8 mouse cellular contexts compared by ENCODE assay signal in genomic region chr8:85397508-85397907, GRCm38 (mm10). TPM values are rescaled to one million over a fixed set of nuclear protein-coding genes. Genes with fewer than 3 reads are reported as not detected.
A peak's percentile ranks its signal among the peaks of the same experiment; 100 is the strongest.
DNase-seq lines count a peak whose midpoint lies in the region; ATAC-seq lines count a peak whose summit lies in the region.

No protein-coding gene starts in this region.

- peak; percentile 26 to 29 for DNase-seq in left cerebral cortex, postnatal 14 days (ENCODE audit: low spot score in 2 of 2)
- no peak for DNase-seq in left cerebral cortex, adult 8-10 months (ENCODE audit: low spot score in 2 of 2)
- peak; percentile 56 for DNase-seq in NIH3T3 (ENCODE audit: low read depth)
- DNase-seq in c-Kit-positive CD71-positive TER-119-positive erythroid progenitor cells, embryonic 14.5 days (ENCODE audit: low spot score): peak; percentile 83
- peak; percentile 78 for DNase-seq in heart, postnatal 4 days
- peak; percentile 5 for DNase-seq in retina, postnatal 7 days (ENCODE audit: low read depth, low spot score)

- H3K9me3 ChIP-seq in liver, embryonic 12.5 days (replicated peaks): no peaks in the 10 kb centered on the region
- H3K9me3 ChIP-seq in midbrain, embryonic 16.5 days (replicated peaks; ENCODE audit: control insufficient read depth, low read length, poor library complexity, severe bottlenecking): no peaks in the 10 kb centered on the region

- ATAC-seq in liver, embryonic 12.5 days: peak; percentile 72
- ATAC-seq in midbrain, embryonic 16.5 days: no peak

- H3K4me1 ChIP-seq in liver, embryonic 12.5 days: peaks cover 42% of the 10 kb centered on the region
- no peaks in the 10 kb centered on the region for H3K4me1 ChIP-seq in midbrain, embryonic 16.5 days (ENCODE audit: control insufficient read depth, insufficient read depth, low read length)

- H3K4me3 ChIP-seq in liver, embryonic 12.5 days: no peak overlapping the region
- H3K4me3 ChIP-seq in midbrain, embryonic 16.5 days (ENCODE audit: low read depth, low read length): no peak overlapping the region

- peak overlapping the region; percentile 49; the same call in 1 of the 2 replicates for H3K9ac ChIP-seq in liver, embryonic 12.5 days
- no peak overlapping the region for H3K9ac ChIP-seq in midbrain, embryonic 16.5 days (ENCODE audit: low read depth, low read length)

- H3K27ac ChIP-seq in liver, embryonic 12.5 days: peak overlapping the region; percentile 84
- H3K27ac ChIP-seq in midbrain, embryonic 16.5 days (ENCODE audit: low read length): no peak overlapping the region

- 40% methylated on average over 5 of the region's 5 CpGs for WGBS in liver, embryonic 12.5 days (ENCODE audit: insufficient replicate concordance)
- WGBS in midbrain, embryonic 16.5 days: 51% methylated on average over 5 of the region's 5 CpGs

- peak overlapping the region; percentile 55 for H3K4me2 ChIP-seq in liver, embryonic 12.5 days
- no peak overlapping the region for H3K4me2 ChIP-seq in midbrain, embryonic 16.5 days (ENCODE audit: low read length)

- no peaks in the 10 kb centered on the region for H3K27me3 ChIP-seq in liver, embryonic 12.5 days (replicated peaks)
- no peaks in the 10 kb centered on the region for H3K27me3 ChIP-seq in midbrain, embryonic 16.5 days (ENCODE audit: control insufficient read depth, insufficient read depth, low read depth, low read length)

- intact Hi-C loops in left cerebral cortex, postnatal 14 days (cut with DNase I): no loop called here

- no peaks in the 10 kb centered on the region for H3K36me3 ChIP-seq in liver, embryonic 12.5 days
- no peaks in the 10 kb centered on the region for H3K36me3 ChIP-seq in midbrain, embryonic 16.5 days (ENCODE audit: control insufficient read depth, insufficient read depth, low read length)

RNA-seq across cellular contexts. Expression of gene Mylk3, which starts 11.4 kb away (rescaled TPM):
- 1 to 10 TPM; 1.9 to 3.5 TPM for total RNA-seq in left cerebral cortex, postnatal 14 days (2021)
- 1 to 10 TPM; 3.0 to 4.5 (median 3.5) TPM for total RNA-seq in left cerebral cortex, adult 8-10 months (2022)
- 100 to 1,000 TPM; 245 to 262 TPM for total RNA-seq in heart, postnatal 4 days (2021)
- 40.7 and 42.5 TPM in 2 replicates for polyA plus RNA-seq in liver, embryonic 12.5 days (2016; fragmentation: Nextera tagmentation; extraction: Ambion mirVana)
- 0.09 and 0.36 TPM in 2 replicates for polyA plus RNA-seq in midbrain, embryonic 16.5 days (2015; fragmentation: Nextera tagmentation; extraction: Ambion mirVana)

RNA-seq across cellular contexts. Expression of gene 4921524J17Rik, which starts 35.1 kb away (rescaled TPM):
- total RNA-seq in left cerebral cortex, postnatal 14 days (2021): 10 to 100 TPM; 14.9 to 17.6 TPM
- 10 to 100 TPM in 2 of 4 experiments, 1 to 10 TPM in 2; 8.9 to 11.2 (median 9.8) TPM for total RNA-seq in left cerebral cortex, adult 8-10 months (2022)
- total RNA-seq in heart, postnatal 4 days (2021): 10 to 100 TPM; 17.3 to 22.7 TPM
- polyA plus RNA-seq in liver, embryonic 12.5 days (2016; fragmentation: Nextera tagmentation; extraction: Ambion mirVana): 23.8 and 25.3 TPM in 2 replicates
- 46.5 and 48.6 TPM in 2 replicates for polyA plus RNA-seq in midbrain, embryonic 16.5 days (2015; fragmentation: Nextera tagmentation; extraction: Ambion mirVana)

Comparison
In these comparisons a context has a peak if more than half of its experiments do, and no peak if none do; other contexts are left out.
1. DNase-seq: peak in left cerebral cortex, postnatal 14 days (2 of 2), NIH3T3 (single experiment), c-Kit-positive CD71-positive TER-119-positive erythroid progenitor cells, embryonic 14.5 days (single experiment), heart, postnatal 4 days (single experiment) and retina, postnatal 7 days (single experiment); none in left cerebral cortex, adult 8-10 months (0 of 2).
2. RNA of gene Mylk3, which starts 11.4 kb away (total RNA-seq): 245 to 262 TPM in heart, postnatal 4 days; 3.0 to 4.5 TPM in left cerebral cortex, adult 8-10 months and 1.9 to 3.5 TPM in left cerebral cortex, postnatal 14 days; every median in the first group is over 10 times any median in the second.